Mouse (Mus musculus) erythroblast, embryonic 14.5 days (primary cell): Measurements from ENCODE around the gene Ip6k1. TPM values are rescaled to one million over a fixed set of nuclear protein-coding genes. Genes with fewer than 3 reads are reported as not detected.

ENCODE experiments used
- H3K27me3 ChIP-seq: 2 replicates; pipeline ENCODE4 v1.6.1; 2012; ENCODE audit warnings: inconsistent platforms; ENCODE audit not compliant: control insufficient read depth
- H3K36me3 ChIP-seq: 2 replicates; pipeline ENCODE4 v1.6.1; 2012; ENCODE audit warnings: mild to moderate bottlenecking, inconsistent platforms; ENCODE audit not compliant: control insufficient read depth
- H3K4me1 ChIP-seq: 2 replicates; pipeline ENCODE4 v1.6.1; 2012; ENCODE audit warnings: inconsistent platforms; ENCODE audit not compliant: control insufficient read depth
- H3K4me3 ChIP-seq: replicated peaks from 2 replicates; pipeline ENCODE3; 2012; ENCODE audit warnings: moderate library complexity, mild to moderate bottlenecking, inconsistent platforms
- H3K9me3 ChIP-seq: 2 replicates; pipeline ENCODE4 v1.6.1; 2012; ENCODE audit warnings: low read length, inconsistent platforms, mixed read lengths; ENCODE audit not compliant: control insufficient read depth
- GATA1 ChIP-seq: IDR thresholded peaks from 2 replicates; pipeline ENCODE4 v1.6.1; 2012; ENCODE audit warnings: low read length, inconsistent platforms, mixed read lengths
- TAL1 ChIP-seq: IDR thresholded peaks from 3 replicates; pipeline ENCODE4 v1.6.1; 2012; ENCODE audit warnings: low read length, inconsistent platforms, mixed read lengths
- polyA plus RNA-seq: library from polyadenylated mRNA; stranded (reverse); fragments of >175 nt; gene quantifications from 2 replicates; pipeline ENCODE4 v1.2.3, GENCODE M21; 2012

Ip6k1 gene
- polyA plus RNA-seq, 1 experiment: 20.8 TPM

GRCm38 (mm10) chr9:108065491-108066011 lies 63.2 kb downstream of the Ip6k1 start:
- H3K4me1 ChIP-seq: peaks cover 68% of the 10 kb centered on the region
- TF ChIP-seq TAL1: no peak
- no peak overlapping the region for H3K4me3 ChIP-seq
- no peaks in the 10 kb centered on the region for H3K9me3 ChIP-seq
- peaks cover 100% of the 10 kb centered on the region for H3K36me3 ChIP-seq
- H3K27me3 ChIP-seq: no peaks in the 10 kb centered on the region

- TF ChIP-seq GATA1 (no peak), TAL1 (no peak)
- no peaks in the 10 kb centered on the region for H3K9me3 ChIP-seq
- peaks cover 73% of the 10 kb centered on the region for H3K4me1 ChIP-seq
- no peak overlapping the region for H3K4me3 ChIP-seq
- no peaks in the 10 kb centered on the region for H3K27me3 ChIP-seq
- peaks cover 100% of the 10 kb centered on the region for H3K36me3 ChIP-seq
Observed at GRCm38 (mm10) chr9:108067199-108067598, 64.9 kb downstream of the Ip6k1 start.

- H3K4me1 ChIP-seq: peaks cover 73% of the 10 kb centered on the region
- H3K27me3 ChIP-seq: no peaks in the 10 kb centered on the region
- no peak for TF ChIP-seq TAL1
- no peak for TF ChIP-seq GATA1
- H3K9me3 ChIP-seq: no peaks in the 10 kb centered on the region
- peaks cover 100% of the 10 kb centered on the region for H3K36me3 ChIP-seq
- H3K4me3 ChIP-seq: no peak overlapping the region
Observed at GRCm38 (mm10) chr9:108067900-108068299, 65.6 kb downstream of the Ip6k1 start.

- H3K9me3 ChIP-seq: no peaks in the 10 kb centered on the region
- H3K4me1 ChIP-seq: peaks cover 76% of the 10 kb centered on the region
- peaks cover 100% of the 10 kb centered on the region for H3K36me3 ChIP-seq
- H3K27me3 ChIP-seq: no peaks in the 10 kb centered on the region
- H3K4me3 ChIP-seq: no peak overlapping the region
- TF ChIP-seq GATA1 (no peak), TAL1 (no peak)
Observed at GRCm38 (mm10) chr9:108069007-108069406, 66.7 kb downstream of the Ip6k1 start.

- H3K4me3 ChIP-seq: no peak overlapping the region
- TF ChIP-seq GATA1 (no peak), TAL1 (no peak)
- H3K36me3 ChIP-seq: peaks cover 100% of the 10 kb centered on the region
- H3K4me1 ChIP-seq: peaks cover 79% of the 10 kb centered on the region
- H3K27me3 ChIP-seq: no peaks in the 10 kb centered on the region
- no peaks in the 10 kb centered on the region for H3K9me3 ChIP-seq
Observed at GRCm38 (mm10) chr9:108069529-108069928, 67.2 kb downstream of the Ip6k1 start.

- TF ChIP-seq GATA1: no peak
- no peak for TF ChIP-seq TAL1
- H3K27me3 ChIP-seq: no peaks in the 10 kb centered on the region
- H3K36me3 ChIP-seq: peaks cover 98% of the 10 kb centered on the region
- peaks cover 77% of the 10 kb centered on the region for H3K4me1 ChIP-seq
- no peaks in the 10 kb centered on the region for H3K9me3 ChIP-seq
- H3K4me3 ChIP-seq: no peak overlapping the region
Observed at GRCm38 (mm10) chr9:108071801-108072200, 69.5 kb downstream of the Ip6k1 start.

GRCm38 (mm10) chr9:108072481-108072924 lies 70.2 kb downstream of the Ip6k1 start:
- no peak overlapping the region for H3K4me3 ChIP-seq
- H3K4me1 ChIP-seq: peaks cover 78% of the 10 kb centered on the region
- H3K9me3 ChIP-seq: no peaks in the 10 kb centered on the region
- no peak for TF ChIP-seq TAL1
- TF ChIP-seq GATA1: no peak
- no peaks in the 10 kb centered on the region for H3K27me3 ChIP-seq
- H3K36me3 ChIP-seq: peaks cover 98% of the 10 kb centered on the region

- Histone ChIP-seq H3K4me3 (peak overlapping the region; percentile 10), H3K9me3 (no peaks in the 10 kb centered on the region), H3K4me1 (peaks cover 78% of the 10 kb centered on the region), H3K36me3 (peaks cover 98% of the 10 kb centered on the region), H3K27me3 (no peaks in the 10 kb centered on the region)
- TF ChIP-seq GATA1 (no peak), TAL1 (no peak)
Observed at GRCm38 (mm10) chr9:108073141-108073930, 71.0 kb downstream of the Ip6k1 start.

GRCm38 (mm10) chr9:108080168-108080567 lies 77.9 kb downstream of the Ip6k1 start, which contains the start of gene Mst1:
Mst1 (plus strand) TSS chr9:108080436.
- Histone ChIP-seq H3K36me3 (peaks cover 90% of the 10 kb centered on the region), H3K27me3 (no peaks in the 10 kb centered on the region), H3K9me3 (no peaks in the 10 kb centered on the region), H3K4me1 (peaks cover 88% of the 10 kb centered on the region), H3K4me3 (peak within 1 kb of the TSS; percentile 92)
- TF ChIP-seq GATA1 (no peak), TAL1 (no peak)
